Mouse (Mus musculus): ENCODE data around the gene Gosr1. TPM values are rescaled to one million over a fixed set of nuclear protein-coding genes. Genes with fewer than 3 reads are reported as not detected.

The Gosr1 gene
- polyA plus RNA-seq (2021; fragmentation: Nextera tagmentation): 23.7 and 30.9 TPM in 2 replicates
- long read RNA-seq, experiment 1, full-length matches to known transcripts: 8 of 15 reads
- long read RNA-seq, experiment 1, partial matches to known transcripts: 1 of 15 reads
- long read RNA-seq, experiment 1, other reads (novel, unspliced or antisense): 6 of 15 reads
- long read RNA-seq, experiment 2, full-length matches to known transcripts: 120 of 145 reads
- long read RNA-seq, experiment 2, partial matches to known transcripts: 4 of 145 reads
- long read RNA-seq, experiment 2, other reads (novel, unspliced or antisense): 21 of 145 reads

GRCm38 (mm10) chr11:76763053-76763740, at the start of gene Gosr1:
Gosr1 (minus strand) TSS chr11:76763579.

DNA sequence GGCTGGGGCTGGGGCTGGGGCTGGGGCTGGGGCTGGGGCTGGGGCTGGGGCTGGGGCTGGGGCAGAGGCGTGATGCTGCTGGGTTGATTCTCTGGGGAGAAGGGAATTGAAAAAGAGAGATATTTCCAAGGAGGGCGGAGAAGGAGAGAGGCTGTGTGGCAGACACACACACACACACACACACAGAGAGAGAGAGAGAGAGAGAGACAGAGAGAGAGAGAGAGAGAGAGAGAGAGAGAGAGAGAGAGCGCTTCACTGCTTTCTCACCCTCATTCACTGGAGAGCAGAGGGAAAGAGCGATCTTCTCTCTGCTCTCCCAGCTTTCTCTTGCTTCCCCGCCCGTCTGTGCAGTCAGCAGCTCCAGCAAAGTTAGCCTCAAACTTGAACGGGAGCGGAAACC, 83.9 kb downstream of the Gosr1 start, which contains the start of gene Trarg1:
Gene Trarg1 (plus strand): TSS at position 301 of the 400 bp plus-strand sequence.

Other genes with a start within 250 kb of the Gosr1 start
- 111 and 112 TPM in 2 replicates for gene Abr, start 141.3 kb downstream of the Gosr1 start, polyA plus RNA-seq (2021; fragmentation: Nextera tagmentation)
- gene Bhlha9, start 91.1 kb downstream of the Gosr1 start, polyA plus RNA-seq (2021; fragmentation: Nextera tagmentation): 6.1 and 6.5 TPM in 2 replicates
- 0.21 and 0.39 TPM in 2 replicates for gene Trarg1, start 83.8 kb downstream of the Gosr1 start, polyA plus RNA-seq (2021; fragmentation: Nextera tagmentation)
- gene Cpd, start 83.4 kb upstream of the Gosr1 start, polyA plus RNA-seq (2021; fragmentation: Nextera tagmentation): 6.5 and 7.7 TPM in 2 replicates
- not detected in 2 replicates for gene Tmigd1, start 138.6 kb upstream of the Gosr1 start, polyA plus RNA-seq (2021; fragmentation: Nextera tagmentation)
- 62.1 and 62.7 TPM in 2 replicates for gene Blmh, start 161.2 kb upstream of the Gosr1 start, polyA plus RNA-seq (2021; fragmentation: Nextera tagmentation)
- not detected in 2 replicates for gene Slc6a4, start 235.0 kb upstream of the Gosr1 start, polyA plus RNA-seq (2021; fragmentation: Nextera tagmentation)

Data from layer of hippocampus, adult 6 months (tissue).